Mouse (Mus musculus): ENCODE results near the gene Clrn2.

Clrn2 gene

GRCm38 (mm10) chr5:45510071-45510470, 56.5 kb downstream of the Clrn2 start:
- DNase-seq (ENCODE audit: low spot score in 2 of 2): no peak

GRCm38 (mm10) chr5:45512908-45513307, 59.4 kb downstream of the Clrn2 start:
- DNase-seq (ENCODE audit: low spot score in 2 of 2): no peak

- no peak for DNase-seq (ENCODE audit: low spot score in 2 of 2)
These were observed 60.0 kb downstream of the Clrn2 start for GRCm38 (mm10) chr5:45513511-45513910.
